Comparison of ENCODE assay signal across 9 mouse cellular contexts in genomic region chr4:58400861-58401341, GRCm38 (mm10).
A peak's percentile ranks its signal among the peaks of the same experiment; 100 is the strongest.
DNase-seq lines count a peak whose midpoint lies in the region; ATAC-seq lines count a peak whose summit lies in the region.
"Had no signal": no experiment of that assay in that cellular context is flagged by ENCODE, and none has a peak within 500 bp of the region (broad histone marks: within the 10 kb centered on the region; RNA-seq: fewer than 3 reads in every experiment).

No protein-coding gene starts in this region.

- H3K27ac ChIP-seq in embryonic facial prominence, embryonic 13.5 days: peak overlapping the region; percentile 11; the same call in 1 of the 2 replicates
- H3K27ac ChIP-seq in embryonic facial prominence, embryonic 10.5 days (replicated peaks): no peak overlapping the region

- H3K9ac ChIP-seq in embryonic facial prominence, embryonic 13.5 days: no peak overlapping the region

- 68% methylated on average over 12 of the region's 12 CpGs for WGBS in embryonic facial prominence, embryonic 13.5 days
- WGBS in embryonic facial prominence, embryonic 10.5 days: 94% methylated on average over 12 of the region's 12 CpGs

- no peaks in the 10 kb centered on the region for H3K4me1 ChIP-seq in embryonic facial prominence, embryonic 13.5 days
- no peaks in the 10 kb centered on the region for H3K4me1 ChIP-seq in embryonic facial prominence, embryonic 10.5 days

- H3K4me2 ChIP-seq in embryonic facial prominence, embryonic 13.5 days: no peak overlapping the region

- intact Hi-C loops in left cerebral cortex, postnatal 25 days (cut with DNase I): loop anchor here (2.0 kb wide), 1 partner anchor 76 kb away; no protein-coding TSS in a partner anchor

- no peaks in the 10 kb centered on the region for H3K9me3 ChIP-seq in embryonic facial prominence, embryonic 13.5 days
- no peaks in the 10 kb centered on the region for H3K9me3 ChIP-seq in embryonic facial prominence, embryonic 10.5 days

- no peak for DNase-seq in embryonic facial prominence, embryonic 10.5 days (ENCODE audit: low spot score)
- DNase-seq in adrenal gland, postnatal 36 days: peak; percentile 18 to 21
- peak; percentile 38 to 53 for DNase-seq in gastrocnemius, postnatal 4 days (ENCODE audit: low spot score in 2 of 2)
- peak; percentile 72 to 96 for DNase-seq in left cerebral cortex, postnatal 25 days (ENCODE audit: low spot score in 2 of 2)
- DNase-seq in telencephalon, adult 2 months (ENCODE audit: low read depth, low spot score): peak; percentile 86
- DNase-seq in kidney, adult 11 months: no peak
- DNase-seq in embryo, embryonic 10 days (ENCODE audit: low spot score): no peak

- H3K36me3 ChIP-seq in embryonic facial prominence, embryonic 13.5 days: no peaks in the 10 kb centered on the region
- H3K36me3 ChIP-seq in embryonic facial prominence, embryonic 10.5 days (replicated peaks): no peaks in the 10 kb centered on the region

- no peak overlapping the region for H3K4me3 ChIP-seq in embryonic facial prominence, embryonic 13.5 days
- no peak overlapping the region for H3K4me3 ChIP-seq in embryonic facial prominence, embryonic 10.5 days
- H3K4me3 ChIP-seq: erythroblast, embryonic 14.5 days had no signal

- H3K27me3 ChIP-seq in embryonic facial prominence, embryonic 13.5 days: no peaks in the 10 kb centered on the region
- no peaks in the 10 kb centered on the region for H3K27me3 ChIP-seq in embryonic facial prominence, embryonic 10.5 days (replicated peaks; ENCODE audit: low read depth, poor library complexity, severe bottlenecking)

- no peak for ATAC-seq in embryonic facial prominence, embryonic 13.5 days (ENCODE audit: insufficient number of reproducible peaks, insufficient read depth, low FRiP score, low TSS enrichment, low read depth)

Comparison
In these comparisons a context has a peak if more than half of its experiments do, and no peak if none do; other contexts are left out.
1. DNase-seq: peak in adrenal gland, postnatal 36 days (2 of 2), gastrocnemius, postnatal 4 days (2 of 2), left cerebral cortex, postnatal 25 days (2 of 2) and telencephalon, adult 2 months (single experiment); none in embryonic facial prominence, embryonic 10.5 days (single experiment), kidney, adult 11 months (single experiment) and embryo, embryonic 10 days (single experiment).